Mouse (Mus musculus): ENCODE measurements around the gene Brpf1.

Gene Brpf1

DNA sequence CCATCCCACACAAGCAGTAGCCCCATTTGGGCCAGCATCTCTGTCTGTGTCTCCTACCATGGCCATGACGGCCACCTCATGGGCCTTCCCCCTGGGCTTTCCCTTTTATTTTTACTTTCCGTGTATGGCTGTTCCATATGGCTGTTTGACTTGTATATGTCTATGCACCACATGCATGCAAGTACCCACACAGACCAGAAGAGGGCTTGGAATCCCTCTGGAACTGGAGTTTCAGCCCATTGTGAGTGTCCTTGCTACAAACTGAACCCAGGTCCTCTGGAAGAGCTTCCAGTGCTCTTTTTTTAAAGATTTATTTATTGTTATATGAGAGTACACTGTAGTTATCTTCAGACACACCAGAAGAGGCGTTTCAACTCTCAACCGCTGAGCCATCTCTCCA lies 54.5 kb downstream of the Brpf1 start:
- DNase-seq (ENCODE audit: low spot score): no peak

DNA sequence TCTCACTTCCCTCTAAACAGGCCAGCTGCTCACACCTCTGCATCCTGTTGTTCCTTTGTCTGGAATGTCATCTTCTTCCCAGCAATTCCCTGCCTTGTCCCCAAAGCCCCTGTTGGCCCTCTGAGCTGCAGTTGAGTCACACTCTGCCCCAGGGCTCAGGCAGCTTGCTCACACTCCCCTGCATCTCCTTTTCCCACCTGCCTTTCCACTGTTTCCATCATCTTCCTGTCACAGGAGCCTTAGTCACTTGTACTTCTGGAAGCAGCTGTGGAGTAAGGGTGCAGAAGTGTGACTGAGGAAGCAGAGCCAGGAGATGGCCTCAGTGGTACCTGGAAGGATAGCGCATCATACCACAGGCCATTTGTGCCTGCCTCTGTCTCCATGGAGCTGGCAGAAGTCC lies 55.3 kb downstream of the Brpf1 start:
- no peak for DNase-seq (ENCODE audit: low spot score)

DNA sequence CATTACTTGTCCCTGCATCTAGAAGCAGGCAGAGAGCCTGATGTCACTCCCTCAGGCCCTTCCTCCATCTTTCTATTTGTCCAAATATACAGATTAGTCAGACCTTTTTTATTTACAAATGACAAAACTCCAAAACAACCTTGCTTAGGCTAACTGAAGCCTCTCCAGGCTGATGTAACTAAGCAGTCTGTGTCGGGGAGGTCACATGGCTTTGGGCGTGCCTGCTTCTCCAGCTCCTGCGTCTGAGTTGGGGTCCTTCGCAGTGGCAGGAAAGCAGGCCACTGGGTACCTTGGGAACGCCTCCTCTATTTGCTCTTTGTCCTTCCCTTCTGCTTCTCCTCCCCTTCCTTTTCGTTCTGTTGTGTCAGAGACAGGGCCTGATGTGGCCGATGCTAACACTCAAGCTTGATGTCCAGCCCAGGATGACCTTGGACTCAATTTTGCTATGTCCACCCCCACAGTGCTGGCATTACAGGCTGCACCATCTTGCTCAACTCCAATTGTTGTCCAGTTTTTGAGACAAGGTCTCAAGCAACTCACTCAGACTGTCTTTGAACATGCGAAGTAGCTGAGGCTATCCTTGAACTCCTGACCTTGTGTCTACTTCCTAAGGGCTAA lies 57.7 kb downstream of the Brpf1 start:
- no peak for DNase-seq (ENCODE audit: low spot score)

DNA sequence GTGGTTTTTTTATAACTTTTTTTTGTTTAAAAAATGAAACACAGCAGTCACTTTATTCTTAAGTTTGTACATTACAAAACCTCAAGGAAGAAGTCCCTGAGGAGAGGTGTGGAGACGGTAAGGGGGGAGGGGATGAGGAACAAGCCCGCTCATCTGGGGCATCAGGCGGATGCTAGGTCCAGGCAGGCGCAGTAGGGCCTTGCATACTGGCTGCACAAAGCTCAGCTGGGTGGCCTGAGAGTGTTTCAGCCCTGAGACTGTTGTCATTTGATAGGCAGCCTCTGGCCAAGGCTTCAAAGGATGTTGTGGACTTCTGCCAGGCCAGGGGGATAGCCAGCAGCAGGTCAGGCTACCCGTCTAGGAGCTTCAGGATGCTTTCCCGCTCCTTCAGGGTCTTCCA lies 59.7 kb downstream of the Brpf1 start:
- DNase-seq (ENCODE audit: low spot score): no peak

DNA sequence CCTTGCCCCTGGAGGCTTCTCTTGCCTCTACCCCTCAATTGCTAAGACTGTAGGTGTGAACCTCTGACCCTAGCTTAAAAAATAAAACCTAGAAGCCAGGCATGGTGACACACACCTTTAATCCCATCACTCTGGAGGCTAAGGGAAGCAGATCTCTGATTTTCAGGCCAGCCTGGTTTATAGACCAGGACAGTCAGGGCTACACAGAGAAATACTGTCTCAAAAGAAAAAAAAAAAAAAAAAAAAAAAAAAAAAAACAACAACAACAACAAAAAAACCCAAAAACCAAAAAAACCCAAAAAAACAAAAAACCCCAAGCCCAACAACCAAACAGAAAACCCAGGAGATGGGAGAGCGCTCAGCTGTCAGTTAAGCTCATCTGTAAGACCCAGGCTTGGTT lies 60.6 kb downstream of the Brpf1 start:
- DNase-seq (ENCODE audit: low spot score): no peak

DNA sequence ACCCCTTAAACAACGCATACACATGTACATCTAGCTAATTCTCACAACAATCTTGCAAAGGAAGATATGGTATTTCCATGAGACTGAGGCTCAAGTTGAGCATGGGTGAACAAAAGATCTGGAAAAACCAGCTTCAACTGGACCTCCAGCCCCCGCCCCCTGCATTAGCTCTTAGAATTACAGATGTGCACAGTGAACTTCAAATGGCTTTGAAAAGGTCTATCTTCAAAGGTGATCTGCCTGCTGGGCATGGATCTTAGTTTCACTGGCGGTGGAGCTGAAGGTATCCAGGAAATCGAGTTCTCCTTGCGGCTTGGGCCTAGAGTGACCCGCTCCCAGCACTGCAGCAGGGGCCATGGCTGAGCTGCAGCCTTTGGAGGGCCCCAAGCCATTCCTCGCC lies 61.2 kb downstream of the Brpf1 start:
- no peak for DNase-seq (ENCODE audit: low spot score)

DNA sequence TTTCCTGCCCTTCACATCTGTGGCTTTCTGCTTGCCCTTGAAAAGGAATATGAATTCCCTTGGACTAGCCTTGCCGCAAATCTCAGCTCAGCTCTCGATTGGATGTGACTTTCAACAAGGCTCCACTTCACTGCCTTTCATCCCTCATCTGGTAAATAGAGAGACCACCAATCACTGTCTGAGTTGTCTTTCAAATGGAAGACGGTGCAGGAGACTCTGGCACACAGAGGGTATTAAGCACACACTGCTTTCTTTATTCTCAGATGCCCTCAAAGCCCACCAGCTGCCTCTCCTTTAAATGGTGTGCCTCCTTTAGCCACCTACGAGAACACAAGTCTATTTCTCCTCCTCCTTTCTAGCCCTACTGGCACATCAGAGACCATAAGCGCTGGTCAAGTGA lies 61.6 kb downstream of the Brpf1 start:
- no peak for DNase-seq (ENCODE audit: low spot score)

DNA sequence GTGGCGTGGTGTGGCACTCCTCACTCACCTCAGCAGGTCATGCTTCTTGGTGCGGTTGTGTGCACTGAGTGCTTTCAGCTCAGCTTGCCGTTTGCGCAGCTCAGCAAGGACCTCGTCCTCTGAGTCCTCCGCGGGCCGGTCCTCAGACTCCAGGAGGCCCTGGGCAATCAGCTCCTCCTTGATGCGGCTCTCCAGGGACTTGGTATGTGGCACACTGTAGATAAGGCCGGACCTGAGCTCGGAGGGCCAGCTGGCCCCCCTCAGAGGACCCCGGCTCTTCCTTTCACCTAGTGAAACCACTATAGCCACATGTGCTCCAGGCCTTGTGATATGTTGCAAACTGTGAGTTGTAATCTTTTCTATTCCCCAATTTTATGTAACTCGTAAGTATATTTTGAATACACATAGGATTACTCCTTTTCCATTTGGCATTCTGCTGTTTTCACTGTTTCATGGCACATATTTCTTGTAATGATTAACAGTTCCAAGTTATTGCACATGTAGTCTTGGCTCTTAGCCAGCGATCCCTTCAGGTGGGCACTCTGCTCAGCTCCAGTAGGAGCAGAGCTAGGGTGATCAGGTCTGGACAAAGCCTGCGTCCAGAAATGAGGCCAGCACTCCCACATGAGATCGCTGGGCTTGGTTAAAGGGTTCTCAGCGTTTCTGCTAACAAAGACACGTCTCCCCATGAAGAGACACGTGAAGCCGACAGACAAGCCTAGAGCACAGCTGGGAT lies 63.4 kb downstream of the Brpf1 start:
- no peak for DNase-seq (ENCODE audit: low spot score)

DNA sequence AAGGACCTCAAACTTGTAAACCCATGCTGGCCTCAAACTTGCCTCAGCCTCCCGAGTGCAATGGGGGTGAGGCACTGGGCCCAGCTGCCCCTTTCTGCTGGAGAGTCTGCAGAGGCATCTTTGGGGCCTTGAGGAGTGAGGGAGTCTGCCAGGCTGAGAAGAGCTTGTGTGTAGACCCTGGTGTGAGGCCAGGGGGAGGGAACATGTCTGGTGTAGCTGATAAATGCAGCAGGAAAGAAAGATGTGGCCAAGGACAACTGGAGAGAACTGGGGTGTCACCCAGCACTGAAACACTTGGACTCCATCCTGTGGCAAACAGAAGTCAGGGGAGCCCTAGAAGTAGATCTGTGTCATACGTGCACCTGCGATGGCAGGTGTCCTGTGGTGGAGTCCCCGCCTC lies 66.6 kb downstream of the Brpf1 start:
- no peak for DNase-seq (ENCODE audit: low spot score)
